Mouse (Mus musculus) heart, adult 10 weeks (tissue): Measurements from ENCODE around the gene Olfr1347. TPM values are rescaled to one million over a fixed set of nuclear protein-coding genes. Genes with fewer than 3 reads are reported as not detected.

Experiments used
- polyA plus RNA-seq: library from polyadenylated mRNA; stranded (reverse); fragments of 350-450 nt; fragmentation: Illumina TruSeq; extraction: RNeasy Lipid Tissue Mini Kit (QIAGEN cat#74804); gene quantifications from one replicate; pipeline ENCODE4 v1.2.3, GENCODE M21; 2014; ENCODE audit warnings: low read depth, low replicate concordance

Olfr1347 gene
- polyA plus RNA-seq = not detected

GRCm38 (mm10) chr7:6499655-6500054, at the start of gene Olfr1347:
Gene Olfr1347, minus strand, starts transcription at chr7:6499755.

DNA sequence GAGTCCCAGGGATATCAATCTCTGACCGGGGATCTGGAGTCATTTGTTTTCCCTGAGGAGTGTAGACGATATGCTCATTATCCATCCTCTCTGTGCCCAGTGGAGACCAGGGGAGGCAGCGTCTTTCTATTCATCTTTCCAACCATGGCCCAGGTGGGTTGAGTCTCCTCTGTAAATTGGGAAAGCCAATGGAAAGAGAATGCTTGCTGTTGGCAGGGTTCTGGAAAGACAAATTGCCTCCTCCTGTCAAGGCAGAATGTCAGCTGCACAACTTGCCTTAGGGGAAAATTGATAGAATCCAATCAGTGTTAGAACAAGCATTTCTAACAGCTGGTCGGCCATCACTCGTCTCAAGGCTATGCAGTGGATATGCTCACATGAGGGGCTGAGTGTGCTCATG, 23.3 kb upstream of the Olfr1347 start, which contains the start of gene Olfr1349:
Gene Olfr1349, minus strand, starts transcription at position 101 of the 400 bp plus-strand sequence.

DNA sequence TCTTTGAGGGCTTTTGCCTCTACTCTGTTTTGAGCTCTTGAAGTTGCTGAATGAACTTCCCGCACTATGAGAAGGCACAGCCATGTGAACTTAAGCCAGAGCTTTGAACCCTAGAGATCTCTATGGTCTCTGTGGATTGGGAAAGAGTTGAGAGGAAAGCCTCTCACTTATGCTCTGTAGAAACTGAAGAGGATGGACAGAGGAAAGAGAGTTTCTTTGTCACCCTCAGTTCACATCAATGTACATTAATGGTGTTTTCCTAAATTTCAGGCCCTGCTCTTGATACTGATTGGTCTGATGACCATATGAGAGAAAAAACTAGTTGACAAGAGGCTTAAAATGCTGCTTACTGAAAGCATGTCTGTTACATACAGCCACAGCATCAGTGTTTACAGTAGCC, 9.1 kb upstream of the Olfr1347 start, which contains the start of gene Olfr1348:
Gene Olfr1348, minus strand, starts transcription at position 101 of the 400 bp plus-strand sequence.

DNA sequence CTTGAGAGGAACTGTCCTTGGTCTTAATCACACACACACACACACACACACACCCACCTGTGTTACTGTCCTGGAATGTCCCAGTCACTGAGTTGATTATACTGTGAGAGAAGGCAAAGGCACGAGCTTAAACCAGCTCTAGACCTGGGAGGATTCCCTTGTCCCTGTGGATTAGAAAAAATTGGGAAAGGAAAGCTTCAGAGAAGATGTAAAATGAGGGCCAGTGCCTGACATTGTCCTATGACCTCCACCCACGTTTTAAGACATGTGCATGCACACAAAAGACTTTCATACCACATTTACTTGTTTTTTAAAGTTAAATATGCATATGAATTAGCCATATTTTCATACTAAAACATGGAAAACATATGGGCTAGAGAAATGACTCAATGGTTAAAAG, 12.7 kb downstream of the Olfr1347 start, which contains the start of gene Olfr5:
Gene Olfr5, minus strand, starts transcription at position 101 of the 400 bp plus-strand sequence.

GRCm38 (mm10) chr7:6466951-6467350, 32.6 kb downstream of the Olfr1347 start, which contains the start of gene Olfr1346:
Gene Olfr1346, plus strand, starts transcription at chr7:6467101.

GRCm38 (mm10) chr7:6455868-6456267, 43.7 kb downstream of the Olfr1347 start, which contains the start of gene Olfr1336:
Gene Olfr1336, plus strand, starts transcription at chr7:6456168.

GRCm38 (mm10) chr7:6438388-6438787, 61.2 kb downstream of the Olfr1347 start, which contains the start of gene Olfr1344:
Gene Olfr1344, plus strand, starts transcription at chr7:6438688.

Other genes with a start within 250 kb of the Olfr1347 start
- gene Epp13, start 247.0 kb downstream of the Olfr1347 start, polyA plus RNA-seq = not detected
- gene Zfp667, start 213.2 kb downstream of the Olfr1347 start, polyA plus RNA-seq = 3.1 TPM
- 3.0 TPM for gene Zfp583, start 168.5 kb downstream of the Olfr1347 start, polyA plus RNA-seq
- 0.47 TPM for gene Gm3854, start 156.0 kb downstream of the Olfr1347 start, polyA plus RNA-seq
- gene Zfp78, start 136.5 kb downstream of the Olfr1347 start, polyA plus RNA-seq = 2.1 TPM
- gene Zfp28, start 116.5 kb downstream of the Olfr1347 start, polyA plus RNA-seq = 6.3 TPM
- gene Smim17, start 101.0 kb downstream of the Olfr1347 start, polyA plus RNA-seq = not detected
- gene Gm20715, start 89.5 kb downstream of the Olfr1347 start, polyA plus RNA-seq = not detected
- not detected for gene Olfr1344, start 61.1 kb downstream of the Olfr1347 start, polyA plus RNA-seq
- not detected for gene Olfr1336, start 43.6 kb downstream of the Olfr1347 start, polyA plus RNA-seq
- gene Olfr1346, start 32.7 kb downstream of the Olfr1347 start, polyA plus RNA-seq = not detected
- gene Olfr5, start 12.8 kb downstream of the Olfr1347 start, polyA plus RNA-seq = not detected
- not detected for gene Olfr1348, start 9.0 kb upstream of the Olfr1347 start, polyA plus RNA-seq
- not detected for gene Olfr1349, start 23.2 kb upstream of the Olfr1347 start, polyA plus RNA-seq
- not detected for gene Olfr1350, start 65.1 kb upstream of the Olfr1347 start, polyA plus RNA-seq
- 4.1 TPM for gene Zim1, start 196.7 kb upstream of the Olfr1347 start, polyA plus RNA-seq
- gene Peg3, start 230.7 kb upstream of the Olfr1347 start, polyA plus RNA-seq = 12.9 TPM
- gene Usp29, start 230.8 kb upstream of the Olfr1347 start, polyA plus RNA-seq = 0.31 TPM